Mouse (Mus musculus): ENCODE results near the gene Itpr2.

DNA sequence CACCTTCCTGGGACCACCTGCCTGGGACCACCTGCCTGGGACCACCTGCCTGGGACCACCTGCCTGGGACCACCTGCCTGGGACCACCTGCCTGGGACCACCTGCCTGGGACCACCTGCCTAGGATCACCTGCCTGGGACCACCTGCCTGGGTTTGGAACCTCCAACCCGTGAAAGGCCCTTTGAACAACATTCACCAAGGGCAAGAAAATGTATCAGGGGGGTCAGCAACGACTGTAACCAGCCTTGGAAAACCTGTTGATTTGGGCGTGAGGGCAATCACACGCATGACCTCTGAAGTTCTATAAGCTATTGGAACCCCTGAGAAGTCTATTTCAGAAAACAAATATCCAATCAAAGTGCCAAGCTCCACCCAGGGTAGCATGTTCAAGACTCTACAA lies 2.5 kb downstream of the Itpr2 start:
- no peak for TF ChIP-seq CTCF (IDR thresholded peaks at IDR 0.05; ENCODE audit: extremely low read depth, insufficient read depth, insufficient read length, insufficient replicate concordance)
- TF ChIP-seq POLR2A (IDR thresholded peaks at IDR 0.05; ENCODE audit: low read depth, low read length) = no peak
